ENCODE assay signal across 27 mouse cellular contexts in genomic region chr3:34525730-34526129, GRCm38 (mm10).
DNase-seq lines count a peak whose midpoint lies in the region; ATAC-seq and TF ChIP-seq lines count a peak whose summit lies in the region.
"Had no signal": no experiment of that assay in that cellular context is flagged by ENCODE, and none has a peak within 500 bp of the region (broad histone marks: within the 10 kb centered on the region; RNA-seq: fewer than 3 reads in every experiment).

No protein-coding gene starts in this region.

- H3K9me3 ChIP-seq in MEL (replicated peaks; ENCODE audit: insufficient read depth, low read length): no peaks in the 10 kb centered on the region
- no peaks in the 10 kb centered on the region for H3K9me3 ChIP-seq in kidney, embryonic 14.5 days (ENCODE audit: control insufficient read depth, low read length)
- H3K9me3 ChIP-seq: heart, embryonic 15.5 days; intestine, embryonic 15.5 days had no signal

- TF ChIP-seq EP300 in MEL (IDR thresholded peaks at IDR 0.05; ENCODE audit: low read depth in 1 of 2, low read length in 2 of 2): no peak

- TF ChIP-seq RAD21 in MEL (IDR thresholded peaks at IDR 0.05; ENCODE audit: low read depth, low read length): no peak

- no peak overlapping the region for H3K4me2 ChIP-seq in kidney, embryonic 14.5 days (replicated peaks; ENCODE audit: low read depth, low read length)
- H3K4me2 ChIP-seq: forebrain, embryonic 13.5 days; heart, embryonic 12.5 days; heart, embryonic 15.5 days; hindbrain, embryonic 13.5 days; intestine, embryonic 15.5 days had no signal

- 88% methylated on average over 5 of the region's 5 CpGs for WGBS in kidney, embryonic 14.5 days

- no peak overlapping the region for H3K27ac ChIP-seq in MEL (ENCODE audit: control insufficient read depth, low read depth, low read length)
- no peak overlapping the region for H3K27ac ChIP-seq in kidney, embryonic 14.5 days (ENCODE audit: low read depth, low read length)
- H3K27ac ChIP-seq: forebrain, embryonic 10.5 days; forebrain, embryonic 13.5 days; heart, embryonic 15.5 days; hindbrain, embryonic 10.5 days; hindbrain, embryonic 13.5 days; intestine, embryonic 15.5 days had no signal

- no peak overlapping the region for H3K9ac ChIP-seq in MEL (ENCODE audit: control insufficient read depth, low read depth, low read length, poor library complexity, severe bottlenecking)
- no peak overlapping the region for H3K9ac ChIP-seq in kidney, embryonic 14.5 days (ENCODE audit: low read depth, low read length)
- H3K9ac ChIP-seq: forebrain, embryonic 13.5 days; heart, embryonic 12.5 days; heart, embryonic 15.5 days; hindbrain, embryonic 13.5 days; intestine, embryonic 15.5 days had no signal

- H3K79me2 ChIP-seq in MEL (ENCODE audit: control insufficient read depth, insufficient read depth, low read length, poor library complexity): no peaks in the 10 kb centered on the region

- H3K36me3 ChIP-seq in MEL (ENCODE audit: control insufficient read depth in 1 of 2, insufficient read depth in 2 of 2, low read length in 2 of 2): no peaks in the 10 kb centered on the region
- no peaks in the 10 kb centered on the region for H3K36me3 ChIP-seq in kidney, embryonic 14.5 days (ENCODE audit: control insufficient read depth, insufficient read depth, low read length)
- H3K36me3 ChIP-seq: forebrain, embryonic 10.5 days; heart, embryonic 12.5 days; heart, embryonic 15.5 days; hindbrain, embryonic 10.5 days; hindbrain, embryonic 13.5 days; intestine, embryonic 15.5 days had no signal

- POLR2A ChIA-PET in Patski (lab: Charles Lee): no interaction called here

- DNase-seq in 3134 (ENCODE audit: extremely low read depth, insufficient read length, low spot score) (peak; percentile 76), 3T3-L1 (ENCODE audit: low read depth, low spot score) (peak; percentile 79), MEL (ENCODE audit: low read depth, low spot score) (peak; percentile 24), Patski (ENCODE audit: low read depth, low spot score) (no peak)
- DNase-seq in ovary, postnatal 10 days (ENCODE audit: low spot score): no peak
- DNase-seq: adrenal gland, postnatal 10 days; adrenal gland, postnatal 36 days; cerebellum, adult 18-20 months; cerebellum, adult 9-10 months; cerebellum, postnatal 25 days; embryo, embryonic 11 days; gastrocnemius, postnatal 10 days; gastrocnemius, postnatal 36 days; heart, postnatal 10 days; heart, postnatal 36 days; kidney, adult 11 months had no signal

- TF ChIP-seq CTCF in MEL (IDR thresholded peaks at IDR 0.05 in 2 of 3, conservative IDR thresholded peaks at IDR 0.05 in 1 of 3; ENCODE audit: control insufficient read depth in 1 of 3, insufficient read depth in 1 of 3, low read depth in 2 of 3, low read length in 3 of 3, poor library complexity in 1 of 3, severe bottlenecking in 1 of 3): no peak
- TF ChIP-seq CTCF in Patski (IDR thresholded peaks at IDR 0.05): no peak

- ATAC-seq in Patski: peak; percentile 19
- no peak for ATAC-seq in kidney, embryonic 14.5 days (ENCODE audit: low FRiP score, low TSS enrichment)
- ATAC-seq: CD4-positive, CD25-positive, alpha-beta regulatory T cell, adult 4 months; forebrain, embryonic 13.5 days; forebrain, embryonic 16.5 days; hindbrain, embryonic 16.5 days; intestine, embryonic 15.5 days had no signal

- in situ Hi-C loops in Patski (cut with MboI; ENCODE audit: low pct_unique_long_range_greater_than_20kb): no loop called here

- CTCF ChIA-PET in Patski (lab: Charles Lee): interaction anchor here (1.2 kb wide), 1 partner anchor 9 kb away, joined by 5 read pairs; no protein-coding TSS in a partner anchor

- TF ChIP-seq POLR2A in MEL (IDR thresholded peaks at IDR 0.05; ENCODE audit: control insufficient read depth in 1 of 2, insufficient read depth in 1 of 2, low read depth in 1 of 2, low read length in 2 of 2, poor library complexity in 1 of 2): no peak

- H3K27me3 ChIP-seq in MEL (ENCODE audit: control insufficient read depth in 1 of 2, insufficient read depth in 2 of 2, low read length in 2 of 2) (no peaks in the 10 kb centered on the region; a peak in 1 of 4 replicates), Patski (peaks cover 8% of the 10 kb centered on the region)
- H3K27me3 ChIP-seq in kidney, embryonic 14.5 days (ENCODE audit: control insufficient read depth, insufficient read depth, low read length): no peaks in the 10 kb centered on the region
- H3K27me3 ChIP-seq: forebrain, embryonic 13.5 days; heart, embryonic 12.5 days; heart, embryonic 15.5 days; hindbrain, embryonic 13.5 days; intestine, embryonic 15.5 days had no signal

- H3K4me3 ChIP-seq in MEL (ENCODE audit: control insufficient read depth in 1 of 2, insufficient read depth in 1 of 2, low read depth in 2 of 2, low read length in 2 of 2): no peak overlapping the region
- no peak overlapping the region for H3K4me3 ChIP-seq in kidney, embryonic 14.5 days (ENCODE audit: low read length)
- H3K4me3 ChIP-seq: forebrain, embryonic 10.5 days; forebrain, embryonic 13.5 days; heart, embryonic 12.5 days; heart, embryonic 15.5 days; hindbrain, embryonic 10.5 days; hindbrain, embryonic 13.5 days; intestine, embryonic 15.5 days had no signal

- no peaks in the 10 kb centered on the region for H3K4me1 ChIP-seq in MEL (ENCODE audit: control insufficient read depth in 1 of 2, insufficient read depth in 2 of 2, low read length in 2 of 2)
- no peaks in the 10 kb centered on the region for H3K4me1 ChIP-seq in kidney, embryonic 14.5 days (ENCODE audit: control insufficient read depth, insufficient read depth, low read length)
- H3K4me1 ChIP-seq: heart, embryonic 12.5 days; heart, embryonic 15.5 days; hindbrain, embryonic 10.5 days; intestine, embryonic 15.5 days had no signal

TF ChIP-seq in MEL, 35 proteins besides CTCF, POLR2A, EP300 and RAD21:
- TF ChIP-seq E2F4 (IDR thresholded peaks at IDR 0.05; ENCODE audit: borderline replicate concordance, low read depth, low read length): no peak
- no peak for TF ChIP-seq POLR2AphosphoS2 (IDR thresholded peaks at IDR 0.05; ENCODE audit: low read length)
- TF ChIP-seq MAZ (IDR thresholded peaks at IDR 0.05; ENCODE audit: low read depth, low read length): no peak
- TF ChIP-seq USF1 (IDR thresholded peaks at IDR 0.05; ENCODE audit: low read depth, low read length): no peak
- TF ChIP-seq ZC3H11A (IDR thresholded peaks at IDR 0.05; ENCODE audit: low read depth, low read length): no peak
- no peak for TF ChIP-seq RCOR1 (IDR thresholded peaks at IDR 0.05; ENCODE audit: low read depth, low read length)
- no peak for TF ChIP-seq GATA1 (IDR thresholded peaks at IDR 0.05; ENCODE audit: low read depth, low read length)
- TF ChIP-seq ZNF384 (IDR thresholded peaks at IDR 0.05; ENCODE audit: low read depth, low read length): no peak
- TF ChIP-seq BHLHE40 (IDR thresholded peaks at IDR 0.05; ENCODE audit: borderline replicate concordance, low read depth, low read length): no peak
- TF ChIP-seq MAFK (IDR thresholded peaks at IDR 0.05; ENCODE audit: borderline replicate concordance, low read depth, low read length): no peak
- TF ChIP-seq CHD2 (IDR thresholded peaks at IDR 0.05; ENCODE audit: low read length): no peak
- no peak for TF ChIP-seq MYB (IDR thresholded peaks at IDR 0.05; ENCODE audit: low read depth, low read length)
- TF ChIP-seq TAL1 (IDR thresholded peaks at IDR 0.05; ENCODE audit: low read length): no peak
- TF ChIP-seq SIN3A (IDR thresholded peaks at IDR 0.05; ENCODE audit: low read length): no peak
TF ChIP-seq in MEL: peak in this region for 0.

Comparison
In these comparisons a context has a peak if more than half of its experiments do, and no peak if none do; other contexts are left out.
1. DNase-seq: peak in 3134 (single experiment), 3T3-L1 (single experiment) and MEL (single experiment); none in Patski (single experiment) and ovary, postnatal 10 days (single experiment).